Mouse (Mus musculus): ENCODE data around the gene Khnyn. TPM values are rescaled to one million over a fixed set of nuclear protein-coding genes. Genes with fewer than 3 reads are reported as not detected.

Khnyn gene
- polyA plus RNA-seq (2014; fragmentation: Nextera tagmentation; extraction: Ambion mirVana) = 6.6 and 7.0 TPM in 2 replicates

- H3K4me2 ChIP-seq (replicated peaks) = peak within 1 kb of the TSS; percentile 71
- WGBS = under 1% methylated on average over 27 of the region's 30 CpGs
- ATAC-seq (ENCODE audit: low FRiP score) (peak; percentile 91), DNase-seq (ENCODE audit: low spot score) (peak; percentile 79)
- peak within 1 kb of the TSS; percentile 75 for H3K9ac ChIP-seq
- H3K36me3 ChIP-seq (replicated peaks; ENCODE audit: control insufficient read depth, insufficient read depth) = peaks cover 27% of the 10 kb centered on the region
- H3K4me1 ChIP-seq (replicated peaks; ENCODE audit: control insufficient read depth, insufficient read depth, low read length) = peaks cover 10% of the 10 kb centered on the region
- peak within 1 kb of the TSS; percentile 71 for H3K27ac ChIP-seq
- no peaks in the 10 kb centered on the region for H3K9me3 ChIP-seq (ENCODE audit: control insufficient read depth, low read length)
- no peaks in the 10 kb centered on the region for H3K27me3 ChIP-seq (ENCODE audit: control insufficient read depth, insufficient read depth, low read length)
- H3K4me3 ChIP-seq (replicated peaks; ENCODE audit: low read length) = peak within 1 kb of the TSS; percentile 72
Observed at GRCm38 (mm10) chr14:55884713-55885113, at the start of gene Khnyn. Gene Khnyn (plus strand): TSS chr14:55884947.

- no peaks in the 10 kb centered on the region for H3K36me3 ChIP-seq (replicated peaks; ENCODE audit: control insufficient read depth, insufficient read depth)
Observed at GRCm38 (mm10) chr14:55838312-55838711, 46.4 kb upstream of the Khnyn start.

GRCm38 (mm10) chr14:55838740-55839139 is 46.0 kb upstream of the Khnyn start:
- no peak for DNase-seq (ENCODE audit: low spot score)
- Histone ChIP-seq H3K4me1 (replicated peaks; ENCODE audit: control insufficient read depth, insufficient read depth, low read length) (no peaks in the 10 kb centered on the region), H3K4me3 (replicated peaks; ENCODE audit: low read length) (no peak overlapping the region), H3K9me3 (ENCODE audit: control insufficient read depth, low read length) (no peaks in the 10 kb centered on the region), H3K9ac (no peak overlapping the region), H3K36me3 (replicated peaks; ENCODE audit: control insufficient read depth, insufficient read depth) (no peaks in the 10 kb centered on the region), H3K27ac (no peak overlapping the region), H3K4me2 (replicated peaks) (no peak overlapping the region), H3K27me3 (ENCODE audit: control insufficient read depth, insufficient read depth, low read length) (no peaks in the 10 kb centered on the region)
- ATAC-seq (ENCODE audit: low FRiP score) = no peak
- WGBS = 83% methylated on average over 4 of the region's 4 CpGs

More at GRCm38 (mm10) chr14:55838312-55838711, 46.4 kb upstream of the Khnyn start:
- H3K4me2 ChIP-seq (replicated peaks) = no peak overlapping the region
- no peak overlapping the region for H3K27ac ChIP-seq
- no peaks in the 10 kb centered on the region for H3K4me1 ChIP-seq (replicated peaks; ENCODE audit: control insufficient read depth, insufficient read depth, low read length)
- no peak overlapping the region for H3K4me3 ChIP-seq (replicated peaks; ENCODE audit: low read length)
- 77% methylated on average over 4 of the region's 5 CpGs for WGBS
- no peak for ATAC-seq (ENCODE audit: low FRiP score)
- H3K9me3 ChIP-seq (ENCODE audit: control insufficient read depth, low read length) = no peaks in the 10 kb centered on the region
- H3K9ac ChIP-seq = no peak overlapping the region
- H3K27me3 ChIP-seq (ENCODE audit: control insufficient read depth, insufficient read depth, low read length) = no peaks in the 10 kb centered on the region
- no peak for DNase-seq (ENCODE audit: low spot score)

- Histone ChIP-seq H3K9me3 (ENCODE audit: control insufficient read depth, low read length) (no peaks in the 10 kb centered on the region), H3K27me3 (ENCODE audit: control insufficient read depth, insufficient read depth, low read length) (no peaks in the 10 kb centered on the region), H3K36me3 (replicated peaks; ENCODE audit: control insufficient read depth, insufficient read depth) (no peaks in the 10 kb centered on the region), H3K9ac (no peak overlapping the region), H3K4me2 (replicated peaks) (no peak overlapping the region), H3K27ac (no peak overlapping the region), H3K4me1 (replicated peaks; ENCODE audit: control insufficient read depth, insufficient read depth, low read length) (no peaks in the 10 kb centered on the region), H3K4me3 (replicated peaks; ENCODE audit: low read length) (no peak overlapping the region)
- ATAC-seq (ENCODE audit: low FRiP score) (no peak), DNase-seq (ENCODE audit: low spot score) (no peak)
- 57% methylated on average over 4 of the region's 4 CpGs for WGBS
Observed at GRCm38 (mm10) chr14:55840853-55841366, 43.8 kb upstream of the Khnyn start.

- WGBS = 79% methylated on average over 4 of the region's 4 CpGs
- Histone ChIP-seq H3K36me3 (replicated peaks; ENCODE audit: control insufficient read depth, insufficient read depth) (no peaks in the 10 kb centered on the region), H3K4me3 (replicated peaks; ENCODE audit: low read length) (no peak overlapping the region), H3K27me3 (ENCODE audit: control insufficient read depth, insufficient read depth, low read length) (no peaks in the 10 kb centered on the region), H3K27ac (no peak overlapping the region), H3K9ac (no peak overlapping the region), H3K9me3 (ENCODE audit: control insufficient read depth, low read length) (no peaks in the 10 kb centered on the region), H3K4me1 (replicated peaks; ENCODE audit: control insufficient read depth, insufficient read depth, low read length) (no peaks in the 10 kb centered on the region), H3K4me2 (replicated peaks) (no peak overlapping the region)
- DNase-seq (ENCODE audit: low spot score) (no peak), ATAC-seq (ENCODE audit: low FRiP score) (no peak)
Observed at GRCm38 (mm10) chr14:55842794-55843193, 42.0 kb upstream of the Khnyn start.

GRCm38 (mm10) chr14:55845506-55846294 is 39.0 kb upstream of the Khnyn start:
- H3K27me3 ChIP-seq (ENCODE audit: control insufficient read depth, insufficient read depth, low read length) = no peaks in the 10 kb centered on the region
- ATAC-seq (ENCODE audit: low FRiP score) = no peak
- H3K4me1 ChIP-seq (replicated peaks; ENCODE audit: control insufficient read depth, insufficient read depth, low read length) = no peaks in the 10 kb centered on the region
- no peak overlapping the region for H3K9ac ChIP-seq
- H3K4me2 ChIP-seq (replicated peaks) = no peak overlapping the region
- no peak for DNase-seq (ENCODE audit: low spot score)
- H3K4me3 ChIP-seq (replicated peaks; ENCODE audit: low read length) = no peak overlapping the region
- no peak overlapping the region for H3K27ac ChIP-seq
- WGBS = 76% methylated on average over 9 of the region's 9 CpGs
- H3K9me3 ChIP-seq (ENCODE audit: control insufficient read depth, low read length) = no peaks in the 10 kb centered on the region
- no peaks in the 10 kb centered on the region for H3K36me3 ChIP-seq (replicated peaks; ENCODE audit: control insufficient read depth, insufficient read depth)

- ATAC-seq (ENCODE audit: low FRiP score) = no peak
- Histone ChIP-seq H3K36me3 (replicated peaks; ENCODE audit: control insufficient read depth, insufficient read depth) (no peaks in the 10 kb centered on the region), H3K9ac (no peak overlapping the region), H3K4me2 (replicated peaks) (no peak overlapping the region), H3K4me3 (replicated peaks; ENCODE audit: low read length) (no peak overlapping the region), H3K4me1 (replicated peaks; ENCODE audit: control insufficient read depth, insufficient read depth, low read length) (peaks cover 24% of the 10 kb centered on the region), H3K9me3 (ENCODE audit: control insufficient read depth, low read length) (no peaks in the 10 kb centered on the region), H3K27ac (no peak overlapping the region), H3K27me3 (ENCODE audit: control insufficient read depth, insufficient read depth, low read length) (no peaks in the 10 kb centered on the region)
- DNase-seq (ENCODE audit: low spot score) = no peak
- WGBS = 78% methylated on average over 6 of the region's 6 CpGs
Observed at GRCm38 (mm10) chr14:55850885-55851284, 33.9 kb upstream of the Khnyn start.

- Histone ChIP-seq H3K4me3 (replicated peaks; ENCODE audit: low read length) (peak overlapping the region; percentile 68), H3K27ac (peak overlapping the region; percentile 86), H3K9ac (peak overlapping the region; percentile 88; the same call in 1 of the 2 replicates), H3K36me3 (replicated peaks; ENCODE audit: control insufficient read depth, insufficient read depth) (no peaks in the 10 kb centered on the region), H3K27me3 (ENCODE audit: control insufficient read depth, insufficient read depth, low read length) (no peaks in the 10 kb centered on the region), H3K4me2 (replicated peaks) (peak overlapping the region; percentile 88), H3K9me3 (ENCODE audit: control insufficient read depth, low read length) (no peaks in the 10 kb centered on the region), H3K4me1 (replicated peaks; ENCODE audit: control insufficient read depth, insufficient read depth, low read length) (peaks cover 45% of the 10 kb centered on the region)
- ATAC-seq (ENCODE audit: low FRiP score) (peak; percentile 81), DNase-seq (ENCODE audit: low spot score) (peak; percentile 61)
- WGBS = 5% methylated on average over 11 of the region's 11 CpGs
Observed at GRCm38 (mm10) chr14:55852646-55853551, 31.8 kb upstream of the Khnyn start.
